Mouse (Mus musculus): ENCODE data around the gene Tcf21.

- no peak for TF ChIP-seq CTCF (IDR thresholded peaks at IDR 0.05; ENCODE audit: control insufficient read depth, insufficient read depth, insufficient read length)
- no peak for TF ChIP-seq MAX (IDR thresholded peaks at IDR 0.05)
- TF ChIP-seq MYOD1 (IDR thresholded peaks at IDR 0.05; ENCODE audit: control insufficient read depth, insufficient read length, low read depth) = no peak
- no peak for TF ChIP-seq USF1 (IDR thresholded peaks at IDR 0.05; ENCODE audit: low read depth)
- TF ChIP-seq MYOG (IDR thresholded peaks at IDR 0.05; ENCODE audit: control insufficient read depth, extremely low read depth, insufficient read length) = no peak
- TF ChIP-seq CEBPB (IDR thresholded peaks at IDR 0.05; ENCODE audit: low read depth) = no peak
- TF ChIP-seq FOSL1 (IDR thresholded peaks at IDR 0.05; ENCODE audit: insufficient read depth, low read length, poor library complexity, severe bottlenecking) = no peak
Observed at GRCm38 (mm10) chr10:22776007-22776698, 43.8 kb downstream of the Tcf21 start.
